In the genomic region with DNA sequence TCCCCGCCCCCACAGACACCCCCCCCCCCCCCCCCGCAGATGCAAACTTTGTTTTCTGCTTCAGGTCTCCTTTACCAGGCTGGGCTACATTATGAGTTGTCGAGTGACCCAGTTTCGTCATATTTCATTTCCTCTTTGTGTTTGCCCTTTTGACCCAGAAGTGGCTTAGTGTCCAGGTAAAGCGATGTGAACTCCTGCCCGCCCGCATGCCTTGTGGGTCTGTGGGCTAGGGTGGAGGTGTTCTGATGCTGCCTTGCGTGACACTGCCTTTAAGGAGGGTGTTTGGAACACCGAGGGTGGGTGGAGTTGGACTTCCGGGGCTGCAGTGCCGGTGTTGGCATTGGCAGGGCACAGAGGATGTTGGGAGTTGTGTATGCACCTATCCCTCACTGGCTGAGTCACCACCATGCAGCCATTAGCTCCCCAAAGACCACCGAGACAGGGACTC, we compare ENCODE assay signal across 8 mouse cellular contexts. TPM values are rescaled to one million over a fixed set of nuclear protein-coding genes. Genes with fewer than 3 reads are reported as not detected.
DNase-seq lines count a peak whose midpoint lies in the region; ATAC-seq lines count a peak whose summit lies in the region.

No protein-coding gene starts in this region.

- ATAC-seq in common myeloid progenitor, adult 5-6 weeks (replicated peaks; ENCODE audit: low read depth, poor library complexity, severe bottlenecking) = peak; percentile 22; the same call in 1 of the 2 replicates

- peak; percentile 48 for DNase-seq in CD4-positive, CD25-positive, alpha-beta regulatory T cell, adult 2 months (ENCODE audit: low read depth, low spot score)
- peak; percentile 41 to 47 for DNase-seq in kidney, postnatal 36 days
- peak; percentile 47 for DNase-seq in spleen, adult 18-20 months
- DNase-seq in adrenal gland, postnatal 14 days = no peak
- DNase-seq in gastrocnemius, postnatal 10 days = no peak
- no peak for DNase-seq in embryo, embryonic 10 days (ENCODE audit: low spot score)
- no peak for DNase-seq in heart, adult 11 months

RNA-seq across cellular contexts. Expression of a gene that starts 15.7 kb away (rescaled TPM):
- 77.9 and 95.7 TPM in 2 replicates for total RNA-seq in common myeloid progenitor, adult 5-6 weeks (2017)
- 24.3 and 26.7 TPM in 2 replicates for total RNA-seq in adrenal gland, postnatal 14 days (2021)
- 100 to 1,000 TPM; 114 to 115 TPM for total RNA-seq in gastrocnemius, postnatal 10 days (2021)

Comparison
In these comparisons a context has a peak if more than half of its experiments do, and no peak if none do; other contexts are left out.
1. DNase-seq: peak in CD4-positive, CD25-positive, alpha-beta regulatory T cell, adult 2 months (single experiment), kidney, postnatal 36 days (2 of 2) and spleen, adult 18-20 months (2 of 2); none in adrenal gland, postnatal 14 days (single experiment), gastrocnemius, postnatal 10 days (single experiment), embryo, embryonic 10 days (single experiment) and heart, adult 11 months (single experiment).